Mouse (Mus musculus): ENCODE data around the gene Cd300lg. TPM values are rescaled to one million over a fixed set of nuclear protein-coding genes. Genes with fewer than 3 reads are reported as not detected.

Cd300lg gene
- total and polyA plus RNA-seq, 3 experiments: not detected

GRCm38 (mm10) chr11:102087081-102087751 lies 45.9 kb downstream of the Cd300lg start:
- ATAC-seq (ENCODE audit: extremely low read depth, insufficient number of reproducible peaks, low FRiP score, poor library complexity, severe bottlenecking) (no peak), DNase-seq (ENCODE audit: low spot score) (peak; percentile 80)
- Histone ChIP-seq H3K9me3 (replicated peaks) (no peaks in the 10 kb centered on the region), H3K4me3 (ENCODE audit: low read depth, low read length) (peak overlapping the region; percentile 85), H3K36me3 (replicated peaks) (peaks cover 38% of the 10 kb centered on the region), H3K27me3 (ENCODE audit: insufficient read depth, low read length) (no peaks in the 10 kb centered on the region), H3K4me1 (ENCODE audit: insufficient read depth, low read depth, low read length) (peaks cover 53% of the 10 kb centered on the region)
- TF ChIP-seq POLR2AphosphoS5 (IDR thresholded peaks at IDR 0.05; ENCODE audit: insufficient replicate concordance, low read depth, low read length) (no peak), GATA2 (IDR thresholded peaks at IDR 0.05; ENCODE audit: borderline replicate concordance, low read depth, low read length) (no peak), TAL1 (conservative IDR thresholded peaks at IDR 0.05; ENCODE audit: low read depth, low read length) (no peak)

DNA sequence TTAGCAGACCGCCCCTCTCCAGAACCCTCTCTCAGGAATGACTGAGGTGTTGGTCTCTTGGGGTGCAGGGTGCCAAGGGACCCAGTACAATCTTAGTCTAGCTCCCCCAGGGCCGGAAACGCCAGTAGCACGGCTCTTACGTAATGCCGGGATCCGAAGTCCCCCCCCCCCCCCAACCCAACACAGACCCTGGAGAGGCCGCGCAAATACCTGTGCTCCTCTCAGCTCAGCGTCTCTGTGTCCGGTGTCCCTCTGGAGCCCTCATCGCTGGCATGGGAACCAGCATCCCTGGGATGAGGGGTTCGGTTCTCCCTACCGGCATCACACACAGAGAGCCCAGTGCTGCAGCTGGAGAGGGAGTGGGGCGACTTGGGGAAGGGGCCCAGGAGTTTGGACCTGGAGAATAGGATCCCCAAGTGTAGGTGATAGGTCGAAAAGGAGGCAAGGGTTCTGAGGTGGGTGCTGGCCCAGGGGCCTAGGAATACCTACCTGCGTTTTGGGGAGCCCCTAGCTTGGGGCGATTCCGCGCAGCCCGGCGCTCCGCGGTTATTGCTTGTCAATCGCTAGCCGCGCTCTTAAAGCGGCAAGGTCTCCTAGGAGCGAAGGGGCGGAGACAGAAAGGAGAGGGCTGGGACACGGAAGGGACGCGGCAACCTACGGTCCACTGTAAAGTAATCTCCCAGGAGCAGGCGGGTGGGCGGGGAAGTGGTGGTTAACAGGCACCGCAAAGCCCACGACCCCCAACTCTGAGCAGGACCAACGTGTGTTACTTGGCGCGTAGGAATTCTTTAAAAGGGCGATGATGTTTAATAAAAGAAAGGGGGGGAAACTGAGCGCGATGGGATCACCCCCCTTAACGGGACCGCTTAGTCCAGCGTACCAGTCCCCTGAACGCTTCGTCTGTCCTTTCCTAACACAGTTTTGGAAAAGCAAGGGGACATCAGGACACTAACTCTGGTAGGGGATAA lies 46.9 kb downstream of the Cd300lg start, which contains the start of gene Mpp2:
Gene Mpp2 (minus strand): TSS at position 585 of the 968 bp plus-strand sequence.
- peaks cover 60% of the 10 kb centered on the region for H3K4me1 ChIP-seq (ENCODE audit: insufficient read depth, low read depth, low read length)
- no peaks in the 10 kb centered on the region for H3K9me3 ChIP-seq (replicated peaks)
- H3K36me3 ChIP-seq (replicated peaks): peaks cover 28% of the 10 kb centered on the region
- TF ChIP-seq GATA2 (IDR thresholded peaks at IDR 0.05; ENCODE audit: borderline replicate concordance, low read depth, low read length) (no peak), GATA1 (IDR thresholded peaks at IDR 0.05; ENCODE audit: borderline replicate concordance, low read length) (no peak), POLR2AphosphoS5 (IDR thresholded peaks at IDR 0.05; ENCODE audit: insufficient replicate concordance, low read depth, low read length) (no peak), TAL1 (conservative IDR thresholded peaks at IDR 0.05; ENCODE audit: low read depth, low read length) (peak; percentile 67; the same call in 1 of the 2 replicates), CTCF (IDR thresholded peaks at IDR 0.05; ENCODE audit: low read depth, low read length) (no peak)
- peak; percentile 74 for ATAC-seq (ENCODE audit: extremely low read depth, insufficient number of reproducible peaks, low FRiP score, poor library complexity, severe bottlenecking)
- H3K4me3 ChIP-seq (ENCODE audit: low read depth, low read length): peak within 1 kb of the TSS; percentile 85
- no peaks in the 10 kb centered on the region for H3K27me3 ChIP-seq (ENCODE audit: insufficient read depth, low read length)
- peak; percentile 86 for DNase-seq (ENCODE audit: low spot score)

GRCm38 (mm10) chr11:102089088-102089808 lies 47.9 kb downstream of the Cd300lg start:
- peak; percentile 47; the same call in 1 of the 2 replicates for TF ChIP-seq TAL1 (conservative IDR thresholded peaks at IDR 0.05; ENCODE audit: low read depth, low read length)
- TF ChIP-seq CTCF (IDR thresholded peaks at IDR 0.05; ENCODE audit: low read depth, low read length): peak; percentile 51; the same call in 1 of the 2 replicates
- no peak for TF ChIP-seq POLR2AphosphoS5 (IDR thresholded peaks at IDR 0.05; ENCODE audit: insufficient replicate concordance, low read depth, low read length)
- Histone ChIP-seq H3K4me3 (ENCODE audit: low read depth, low read length) (peak overlapping the region; percentile 85), H3K36me3 (replicated peaks) (peaks cover 19% of the 10 kb centered on the region), H3K9me3 (replicated peaks) (no peaks in the 10 kb centered on the region), H3K27me3 (ENCODE audit: insufficient read depth, low read length) (0 out of 2 replicates have a peak, but pooled peaks cover under 1% of the 10 kb centered on the region), H3K4me1 (ENCODE audit: insufficient read depth, low read depth, low read length) (peaks cover 66% of the 10 kb centered on the region)
- peak; percentile 46; the same call in 1 of the 2 replicates for ATAC-seq (ENCODE audit: extremely low read depth, insufficient number of reproducible peaks, low FRiP score, poor library complexity, severe bottlenecking)
- peak; percentile 83 for DNase-seq (ENCODE audit: low spot score)

GRCm38 (mm10) chr11:102095676-102096075 lies 54.4 kb downstream of the Cd300lg start:
- ATAC-seq (ENCODE audit: extremely low read depth, insufficient number of reproducible peaks, low FRiP score, poor library complexity, severe bottlenecking) (no peak), DNase-seq (ENCODE audit: low spot score) (no peak)
- H3K4me1 ChIP-seq (ENCODE audit: insufficient read depth, low read depth, low read length): peaks cover 65% of the 10 kb centered on the region
- no peak for TF ChIP-seq TAL1 (conservative IDR thresholded peaks at IDR 0.05; ENCODE audit: low read depth, low read length)
- TF ChIP-seq CTCF (IDR thresholded peaks at IDR 0.05; ENCODE audit: low read depth, low read length): no peak
- TF ChIP-seq GATA1 (IDR thresholded peaks at IDR 0.05; ENCODE audit: borderline replicate concordance, low read length): no peak
- no peak for TF ChIP-seq POLR2AphosphoS5 (IDR thresholded peaks at IDR 0.05; ENCODE audit: insufficient replicate concordance, low read depth, low read length)
- TF ChIP-seq GATA2 (IDR thresholded peaks at IDR 0.05; ENCODE audit: borderline replicate concordance, low read depth, low read length): no peak
- no peaks in the 10 kb centered on the region for H3K9me3 ChIP-seq (replicated peaks)
- no peaks in the 10 kb centered on the region for H3K36me3 ChIP-seq (replicated peaks)
- H3K27me3 ChIP-seq (ENCODE audit: insufficient read depth, low read length): peaks cover 39% of the 10 kb centered on the region
- no peak overlapping the region for H3K4me3 ChIP-seq (ENCODE audit: low read depth, low read length)

GRCm38 (mm10) chr11:102096446-102096845 lies 55.1 kb downstream of the Cd300lg start:
- peaks cover 71% of the 10 kb centered on the region for H3K4me1 ChIP-seq (ENCODE audit: insufficient read depth, low read depth, low read length)
- DNase-seq (ENCODE audit: low spot score): no peak
- no peaks in the 10 kb centered on the region for H3K9me3 ChIP-seq (replicated peaks)
- no peak overlapping the region; the same call in 1 of the 2 replicates for H3K4me3 ChIP-seq (ENCODE audit: low read depth, low read length)
- no peak for ATAC-seq (ENCODE audit: extremely low read depth, insufficient number of reproducible peaks, low FRiP score, poor library complexity, severe bottlenecking)
- peaks cover 47% of the 10 kb centered on the region for H3K27me3 ChIP-seq (ENCODE audit: insufficient read depth, low read length)
- TF ChIP-seq GATA1 (IDR thresholded peaks at IDR 0.05; ENCODE audit: borderline replicate concordance, low read length) (no peak), CTCF (IDR thresholded peaks at IDR 0.05; ENCODE audit: low read depth, low read length) (no peak), POLR2AphosphoS5 (IDR thresholded peaks at IDR 0.05; ENCODE audit: insufficient replicate concordance, low read depth, low read length) (no peak), GATA2 (IDR thresholded peaks at IDR 0.05; ENCODE audit: borderline replicate concordance, low read depth, low read length) (no peak), TAL1 (conservative IDR thresholded peaks at IDR 0.05; ENCODE audit: low read depth, low read length) (no peak)
- H3K36me3 ChIP-seq (replicated peaks): no peaks in the 10 kb centered on the region

Data from G1E (cell line).